Mouse (Mus musculus) urinary bladder, postnatal 10 days (tissue): Measurements from ENCODE around the gene Serp1.
"Not testable (repeated sequence)": the region's sequence is repeated elsewhere in the genome, so short reads cannot be mapped to it uniquely, and the experiment has no call there.

Experiments
- DNase-seq: peaks from one replicate; pipeline ENCODE4 v3.0.0; 2022; ENCODE audit warnings: low spot score

Gene Serp1

DNA sequence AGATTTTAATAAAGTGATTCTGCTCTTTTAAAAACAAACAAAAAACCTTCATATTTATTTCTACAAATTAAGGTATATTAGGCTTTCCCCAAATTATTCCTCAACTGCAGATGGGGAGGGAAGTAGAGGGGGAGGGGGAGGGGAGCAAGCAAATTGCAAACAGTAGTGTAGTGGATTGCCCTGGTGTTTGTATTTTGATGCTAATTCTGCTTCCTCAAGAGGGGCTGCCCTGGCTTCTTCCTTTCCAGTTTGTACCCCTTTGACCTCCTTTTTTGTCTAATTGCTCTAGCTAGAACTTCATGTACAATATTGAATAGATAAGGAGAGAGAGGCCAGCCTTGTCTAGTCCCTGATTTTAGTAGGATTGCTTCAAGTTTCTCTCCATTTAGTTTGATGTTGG, 21.0 kb downstream of the Serp1 start:
- DNase-seq = no peak

DNA sequence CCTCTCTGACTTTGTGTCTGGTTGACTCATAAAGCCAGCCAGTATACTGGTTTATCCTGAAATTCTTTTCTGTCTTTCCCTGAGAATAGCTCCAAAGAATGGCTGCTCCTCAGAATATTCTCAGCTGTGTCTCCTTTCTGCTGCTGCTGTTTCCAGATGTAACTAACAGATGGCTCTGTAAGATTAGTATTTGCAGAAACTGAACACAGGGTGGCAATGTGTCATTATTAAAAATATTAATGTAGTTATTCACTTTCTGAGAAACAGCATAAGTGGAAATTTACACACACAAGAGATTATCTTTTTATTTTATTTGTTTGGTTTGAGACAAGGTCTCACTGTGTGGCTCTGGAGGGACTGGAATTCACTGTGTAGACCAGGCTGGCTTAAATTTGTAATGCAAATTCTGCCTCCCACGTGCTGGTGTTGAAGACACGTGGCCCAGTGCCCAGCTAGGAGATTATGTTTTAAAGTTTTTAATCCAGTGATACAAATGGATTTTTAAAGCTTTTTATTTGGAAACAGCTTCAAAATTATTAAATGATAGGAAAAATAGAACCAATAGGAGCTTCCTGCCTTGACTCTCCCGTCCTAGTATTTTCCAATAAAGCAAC, 21.9 kb downstream of the Serp1 start:
- DNase-seq = no peak

DNA sequence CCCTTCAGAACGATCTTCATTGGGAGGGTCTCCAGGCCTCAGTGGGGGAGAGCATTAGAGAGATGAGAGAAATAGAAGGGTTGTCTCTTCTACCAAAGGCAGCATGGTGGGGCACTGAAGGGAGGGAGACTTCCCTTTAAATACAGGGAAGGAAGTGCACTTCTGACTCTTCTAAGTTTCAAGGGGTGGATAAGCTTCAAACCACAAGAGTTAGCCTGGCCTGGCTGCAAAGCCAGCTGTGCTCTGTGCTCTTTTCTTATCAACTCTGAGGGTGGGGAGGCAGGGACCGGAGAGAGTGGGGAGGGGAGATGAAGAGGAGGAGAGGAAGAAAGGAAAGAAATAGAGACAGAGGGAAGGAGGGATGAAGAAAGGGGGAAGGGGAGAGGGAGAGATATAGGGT, 23.7 kb downstream of the Serp1 start:
- no peak for DNase-seq

DNA sequence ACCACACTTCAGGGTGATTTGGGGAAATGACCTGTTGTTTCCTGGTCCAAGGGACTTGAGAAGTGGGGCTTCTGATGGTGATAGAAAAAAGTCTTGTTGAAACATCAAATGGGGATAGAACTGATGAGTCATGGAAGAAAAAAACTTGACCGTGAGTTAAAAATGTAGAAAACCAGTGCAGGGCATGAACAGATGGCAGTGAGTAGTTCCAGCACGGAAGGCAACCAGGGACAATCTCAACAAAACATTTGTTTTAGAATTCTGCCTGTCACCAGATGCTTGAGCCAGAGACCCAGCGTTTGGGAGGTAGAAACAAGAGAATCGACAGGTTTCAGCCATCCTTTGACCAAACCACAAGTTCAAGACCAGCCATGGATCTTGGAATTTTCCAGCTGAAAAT, 32.1 kb downstream of the Serp1 start:
- DNase-seq = no peak

DNA sequence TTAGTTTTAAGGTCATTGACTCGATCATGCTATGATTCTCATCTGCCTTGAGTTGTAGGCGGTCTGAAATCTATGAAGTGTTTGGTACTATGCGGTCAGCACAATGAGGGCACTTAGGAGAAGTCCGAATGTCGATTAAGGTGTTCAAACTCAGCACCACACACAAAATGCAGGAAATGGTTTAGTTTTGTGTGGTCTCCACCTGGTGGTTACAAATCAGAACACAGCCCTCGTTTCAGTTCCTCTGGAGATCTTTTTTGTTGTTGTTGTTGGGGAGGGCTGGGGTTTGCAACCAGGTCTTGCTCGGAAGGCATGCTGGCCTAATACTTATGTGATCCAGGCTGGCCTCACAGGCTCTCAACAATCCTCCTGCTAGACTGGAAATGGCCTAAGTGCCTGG, 34.9 kb downstream of the Serp1 start:
- DNase-seq = no peak

GRCm38 (mm10) chr3:58487999-58488775, 37.5 kb downstream of the Serp1 start:
- DNase-seq = no peak

GRCm38 (mm10) chr3:58487121-58487520, 38.6 kb downstream of the Serp1 start:
- DNase-seq = no peak

- DNase-seq = no peak
Measured at GRCm38 (mm10) chr3:58485883-58486282, 39.8 kb downstream of the Serp1 start.

GRCm38 (mm10) chr3:58478755-58479455, 46.8 kb downstream of the Serp1 start:
- no peak for DNase-seq

DNA sequence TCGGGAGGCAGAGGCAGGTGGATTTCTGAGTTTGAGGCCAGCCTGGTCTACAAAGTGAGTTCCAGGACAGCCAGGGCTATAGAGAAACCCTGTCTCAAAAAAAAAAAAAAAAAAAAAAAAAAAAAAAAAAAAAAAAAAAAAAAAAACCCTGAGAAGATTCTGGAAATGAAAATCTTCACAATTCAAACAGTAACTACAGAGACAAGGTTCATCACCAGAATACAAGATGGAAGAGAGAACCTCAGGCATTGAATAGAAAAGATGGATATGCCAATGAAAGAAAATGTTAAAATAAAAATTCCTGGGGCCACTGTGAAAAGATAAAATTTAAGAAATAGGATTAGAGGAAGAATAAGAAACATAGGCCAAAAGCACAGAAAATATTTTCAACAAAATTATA, 50.4 kb downstream of the Serp1 start:
- DNase-seq = not testable (repeated sequence)
